Mouse (Mus musculus) cortical plate, adult 2 months (tissue): ENCODE results near the gene Ncln.

Source experiments
- CTCF ChIP-seq: fragments of 200-500 bp; IDR thresholded peaks from 2 replicates; pipeline ENCODE4 v1.5.1; 2011; ENCODE audit warnings: mild to moderate bottlenecking, control low read depth, low read length; ENCODE audit not compliant: insufficient read depth; ENCODE audit errors: extremely low read depth
- POLR2A ChIP-seq: fragments of 200-500 bp; IDR thresholded peaks from 2 replicates; pipeline ENCODE4 v1.6.1; 2011; ENCODE audit warnings: mild to moderate bottlenecking, low read length, control low read depth; ENCODE audit not compliant: insufficient read depth; ENCODE audit errors: extremely low read depth

- no peak for TF ChIP-seq CTCF
- peak; percentile 47; the same call in 1 of the 2 replicates for TF ChIP-seq POLR2A
Observed at GRCm38 (mm10) chr10:81496264-81496901, at the start of gene Ncln.
